Mouse (Mus musculus) forebrain, embryonic 12.5 days (tissue): ENCODE data around the gene Ptpn14. TPM values are rescaled to one million over a fixed set of nuclear protein-coding genes. Genes with fewer than 3 reads are reported as not detected.
A peak's percentile ranks its signal among the peaks of the same experiment; 100 is the strongest.

ENCODE experiments used
- ATAC-seq: fragments of 200-750 bp; cut with Nextera tagmentation; 2 replicates; pipeline ENCODE4 v1.8.0; 2017; ENCODE audit warnings: moderate TSS enrichment; ENCODE audit not compliant: low FRiP score
- H3K27ac ChIP-seq: fragments of 300-500 bp; sonication (generic); 2 replicates; pipeline ENCODE4 v1.5.1; 2016; ENCODE audit warnings: mild to moderate bottlenecking
- H3K27me3 ChIP-seq: fragments of 300-500 bp; sonication (generic); 2 replicates; pipeline ENCODE4 v1.6.1; 2016; ENCODE audit warnings: mild to moderate bottlenecking
- H3K36me3 ChIP-seq: fragments of 300-500 bp; sonication (generic); replicated peaks from 2 replicates; pipeline ENCODE4 v1.6.1; 2016; ENCODE audit warnings: mild to moderate bottlenecking
- H3K4me1 ChIP-seq: fragments of 300-500 bp; sonication (generic); 2 replicates; pipeline ENCODE4 v1.6.1; 2016
- H3K4me2 ChIP-seq: fragments of 300-500 bp; sonication (generic); 2 replicates; pipeline ENCODE4 v1.6.1; 2016; ENCODE audit warnings: mild to moderate bottlenecking, moderate library complexity
- H3K4me3 ChIP-seq: fragments of 300-500 bp; sonication (generic); replicated peaks from 2 replicates; pipeline ENCODE4 v1.5.1; 2016; ENCODE audit warnings: mild to moderate bottlenecking
- H3K9ac ChIP-seq: fragments of 300-500 bp; sonication (generic); 2 replicates; pipeline ENCODE4 v1.6.1; 2016; ENCODE audit warnings: mild to moderate bottlenecking
- H3K9me3 ChIP-seq: fragments of 300-500 bp; sonication (generic); 2 replicates; pipeline ENCODE4 v1.6.1; 2016
- WGBS: fragments of 180-500 bp; shearing (Covaris S2); methylation state at CpG from one replicate; pipeline ENCODE4 v1.1.7; 2016; 5-methylcytosine and 5-hydroxymethylcytosine counted together
- polyA plus RNA-seq: library from polyadenylated mRNA; unstranded; fragments of >200 nt; fragmentation: Nextera tagmentation; extraction: Ambion mirVana; gene quantifications from 2 replicates; pipeline ENCODE4 v1.2.1, GENCODE M21; 2016

Ptpn14 gene
- polyA plus RNA-seq, 1 experiment from 2014 or later = 2.8 TPM

DNA sequence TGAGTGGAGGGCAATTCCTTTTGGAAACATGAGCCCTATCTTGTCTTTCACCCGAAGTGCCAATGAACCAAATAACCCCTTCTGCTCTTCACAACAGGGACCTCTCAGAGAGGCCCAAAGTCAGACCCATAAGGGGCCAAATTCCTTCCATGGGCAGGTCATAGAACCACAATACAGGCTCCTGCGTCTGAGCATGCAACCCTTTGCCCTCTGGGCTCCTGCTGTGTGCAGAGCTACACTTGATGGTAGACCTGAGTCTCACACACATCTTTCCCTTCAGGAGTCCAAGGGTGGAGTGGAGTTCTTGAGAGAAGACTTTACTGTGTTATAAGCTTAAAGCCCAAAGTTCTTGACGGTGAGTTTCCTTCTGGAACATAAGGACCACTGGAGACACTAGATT, 51.2 kb downstream of the Ptpn14 start:
- Histone ChIP-seq H3K4me2 (no peak overlapping the region), H3K36me3 (no peaks in the 10 kb centered on the region), H3K27me3 (peaks cover 66% of the 10 kb centered on the region), H3K9me3 (no peaks in the 10 kb centered on the region), H3K27ac (no peak overlapping the region), H3K4me1 (no peaks in the 10 kb centered on the region), H3K4me3 (no peak overlapping the region), H3K9ac (no peak overlapping the region)
- ATAC-seq = no peak
- 64% methylated on average over 3 of the region's 3 CpGs for WGBS

DNA sequence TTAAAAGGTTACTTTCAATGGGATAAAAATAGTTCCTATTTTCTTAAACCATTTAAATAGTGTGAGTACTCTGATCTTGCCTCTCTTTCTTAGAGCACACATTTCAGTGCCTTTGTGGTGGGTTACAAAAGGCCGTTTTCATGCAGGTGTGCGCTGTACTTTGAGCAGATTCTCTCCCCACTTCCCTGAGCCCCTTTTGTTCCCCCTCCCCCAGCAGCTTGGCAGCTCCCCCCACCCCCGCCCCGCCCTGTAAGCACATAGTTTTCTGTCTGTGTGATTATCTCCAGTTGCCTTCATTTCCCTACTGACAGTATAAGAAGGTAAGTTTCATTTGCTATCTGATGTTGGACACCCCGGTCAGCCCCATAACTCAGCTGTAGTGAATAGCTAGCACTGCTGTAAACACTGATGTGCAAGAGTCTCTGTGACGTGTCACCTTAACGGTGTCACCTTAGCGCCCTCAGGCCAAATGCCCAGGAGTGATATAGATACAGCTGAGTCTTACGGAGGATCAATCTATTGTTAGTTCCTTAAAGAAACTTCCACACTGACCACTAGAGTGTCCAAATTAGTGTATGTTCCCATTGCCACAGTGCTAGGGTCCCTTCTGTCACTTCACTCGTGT, 53.8 kb downstream of the Ptpn14 start:
- H3K27ac ChIP-seq = no peak overlapping the region
- H3K27me3 ChIP-seq = peaks cover 82% of the 10 kb centered on the region
- 82% methylated on average over 10 of the region's 10 CpGs for WGBS
- no peak overlapping the region for H3K4me3 ChIP-seq
- H3K9me3 ChIP-seq = no peaks in the 10 kb centered on the region
- ATAC-seq = no peak
- no peak overlapping the region for H3K4me2 ChIP-seq
- peaks cover 6% of the 10 kb centered on the region; the same call in 1 of the 2 replicates for H3K4me1 ChIP-seq
- no peak overlapping the region for H3K9ac ChIP-seq
- H3K36me3 ChIP-seq = no peaks in the 10 kb centered on the region

DNA sequence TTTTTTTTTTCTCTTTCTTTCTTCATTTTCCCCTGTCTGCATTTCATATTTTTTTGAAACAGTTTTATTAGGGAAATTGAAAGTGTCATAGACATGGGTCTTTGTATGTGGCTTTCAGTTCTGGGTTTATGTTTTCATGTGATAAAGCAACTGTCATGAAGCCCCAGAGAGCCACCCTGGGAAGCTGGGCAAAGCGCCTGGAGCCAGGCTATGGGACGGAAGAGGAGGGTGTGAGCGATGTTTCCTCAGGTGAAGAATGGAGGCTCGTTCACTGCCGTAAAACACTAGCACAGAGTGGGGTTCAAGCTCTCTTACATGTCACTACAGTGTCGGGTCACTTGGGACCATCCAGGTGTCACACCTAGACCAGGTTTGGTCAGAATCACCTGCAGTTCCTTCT, 54.6 kb downstream of the Ptpn14 start:
- Histone ChIP-seq H3K4me3 (no peak overlapping the region), H3K9ac (no peak overlapping the region), H3K27ac (no peak overlapping the region), H3K27me3 (peaks cover 91% of the 10 kb centered on the region), H3K4me2 (no peak overlapping the region), H3K9me3 (no peaks in the 10 kb centered on the region), H3K4me1 (peaks cover 15% of the 10 kb centered on the region; the same call in 1 of the 2 replicates), H3K36me3 (no peaks in the 10 kb centered on the region)
- 91% methylated on average over 6 of the region's 6 CpGs for WGBS
- no peak for ATAC-seq

DNA sequence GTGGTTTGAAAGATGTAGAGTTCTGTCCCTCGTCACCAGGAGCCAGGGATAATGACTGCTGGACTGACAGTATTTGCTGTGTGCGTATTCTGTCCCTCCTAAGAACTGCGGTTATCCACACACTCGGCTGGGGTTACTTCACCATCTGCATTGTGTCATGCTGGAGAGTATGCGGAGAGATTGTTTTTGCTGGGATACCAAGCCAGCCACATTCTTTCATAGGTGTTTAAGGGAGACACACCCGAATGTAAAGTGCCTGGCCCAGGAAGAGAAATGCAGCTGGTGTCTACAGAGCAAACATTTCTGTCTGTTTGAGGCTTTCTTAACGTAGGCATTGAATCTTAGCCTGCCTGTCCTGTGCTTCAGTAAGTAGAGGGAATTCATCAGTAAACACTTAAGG, 56.4 kb downstream of the Ptpn14 start:
- Histone ChIP-seq H3K4me1 (peaks cover 20% of the 10 kb centered on the region), H3K36me3 (no peaks in the 10 kb centered on the region), H3K27ac (no peak overlapping the region), H3K9ac (no peak overlapping the region), H3K9me3 (no peaks in the 10 kb centered on the region), H3K4me2 (no peak overlapping the region), H3K4me3 (no peak overlapping the region), H3K27me3 (peaks cover 94% of the 10 kb centered on the region)
- no peak for ATAC-seq
- 76% methylated on average over 7 of the region's 7 CpGs for WGBS

DNA sequence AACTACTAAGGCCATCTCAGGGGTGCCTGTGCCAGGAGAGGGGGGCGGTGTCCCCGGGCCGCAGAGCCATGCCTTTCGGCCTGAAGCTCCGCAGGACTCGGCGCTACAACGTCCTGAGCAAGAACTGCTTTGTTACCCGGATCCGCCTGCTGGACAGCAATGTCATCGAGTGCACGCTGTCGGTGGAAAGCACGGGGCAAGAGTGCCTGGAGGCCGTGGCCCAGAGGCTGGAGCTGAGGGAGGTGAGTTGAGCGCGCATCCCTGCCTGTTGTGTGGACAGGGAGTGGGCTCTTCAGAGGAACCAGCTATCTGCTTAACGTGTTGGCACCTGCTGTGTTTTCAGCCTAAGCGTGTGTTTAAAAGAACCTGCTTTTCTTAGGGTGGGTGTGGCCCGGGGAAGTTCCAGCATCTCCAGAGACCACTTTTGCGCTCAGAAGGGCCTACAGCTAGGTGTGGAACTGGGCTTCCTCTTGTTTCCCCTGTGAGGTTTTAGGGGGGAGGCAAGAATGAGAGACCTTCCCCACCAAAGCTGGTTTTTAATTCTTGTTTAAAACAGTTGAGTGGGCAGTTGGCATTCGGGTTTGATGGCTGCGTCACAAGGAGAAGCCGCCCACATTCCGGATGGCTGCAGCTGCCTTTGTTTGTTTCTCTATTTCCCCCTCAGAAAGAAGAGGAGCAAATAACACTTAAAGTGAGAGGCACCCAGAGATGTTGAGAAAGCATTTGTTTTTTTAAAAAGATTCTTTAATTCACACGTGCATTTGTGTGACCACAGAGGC, 58.8 kb downstream of the Ptpn14 start:
- H3K36me3 ChIP-seq = no peaks in the 10 kb centered on the region
- H3K9me3 ChIP-seq = no peaks in the 10 kb centered on the region
- H3K4me2 ChIP-seq = no peak overlapping the region
- WGBS = 50% methylated on average over 26 of the region's 26 CpGs
- H3K9ac ChIP-seq = no peak overlapping the region
- no peak overlapping the region for H3K4me3 ChIP-seq
- no peak overlapping the region for H3K27ac ChIP-seq
- peaks cover 40% of the 10 kb centered on the region for H3K4me1 ChIP-seq
- H3K27me3 ChIP-seq = peaks cover 93% of the 10 kb centered on the region
- no peak for ATAC-seq

DNA sequence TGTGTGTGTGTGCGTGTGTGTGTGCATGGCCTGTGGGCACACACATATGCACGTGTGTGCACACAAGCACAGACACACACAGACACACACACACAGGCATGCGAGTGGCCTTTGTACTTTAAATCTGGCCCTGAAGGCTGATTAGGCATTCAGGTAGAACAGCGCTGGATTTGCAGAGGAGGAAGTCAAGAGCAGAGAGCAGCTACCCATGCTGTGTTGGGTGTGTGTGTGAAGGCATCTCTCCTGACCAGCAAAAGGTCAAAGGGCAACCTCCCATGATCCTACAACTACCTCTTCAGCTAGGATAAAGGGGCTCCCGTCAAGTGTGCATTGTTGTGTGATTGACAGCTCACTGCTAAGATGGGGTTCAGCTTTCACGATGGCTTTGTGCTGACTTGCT, 61.5 kb downstream of the Ptpn14 start:
- no peak overlapping the region for H3K9ac ChIP-seq
- 32% methylated on average over 6 of the region's 6 CpGs for WGBS
- no peaks in the 10 kb centered on the region for H3K36me3 ChIP-seq
- H3K27me3 ChIP-seq = peaks cover 92% of the 10 kb centered on the region
- H3K4me1 ChIP-seq = peaks cover 55% of the 10 kb centered on the region
- no peak overlapping the region for H3K27ac ChIP-seq
- ATAC-seq = no peak
- H3K4me3 ChIP-seq = no peak overlapping the region
- no peak overlapping the region for H3K4me2 ChIP-seq
- no peaks in the 10 kb centered on the region for H3K9me3 ChIP-seq

DNA sequence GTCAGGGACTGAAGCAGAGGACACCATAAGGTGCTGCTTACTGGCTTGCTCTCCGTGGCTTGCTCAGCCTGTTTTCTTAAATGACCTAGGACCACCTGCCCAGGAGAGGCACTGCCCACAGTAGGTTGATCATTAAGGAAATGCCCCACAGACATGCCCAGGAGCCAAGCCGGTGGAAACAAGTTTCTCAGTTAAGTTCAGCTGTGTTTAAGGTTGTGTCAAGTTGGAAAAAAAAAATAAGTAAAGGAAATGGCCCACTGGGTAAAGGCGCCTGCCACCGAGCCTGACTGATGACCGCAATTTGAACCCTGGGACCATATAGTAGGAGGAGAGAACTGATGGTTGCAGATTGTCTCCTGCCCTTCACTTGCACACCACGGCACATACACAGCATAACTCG, 62.6 kb downstream of the Ptpn14 start:
- 76% methylated on average over 7 of the region's 7 CpGs for WGBS
- ATAC-seq = no peak
- Histone ChIP-seq H3K27me3 (peaks cover 91% of the 10 kb centered on the region), H3K9ac (no peak overlapping the region), H3K27ac (no peak overlapping the region), H3K9me3 (no peaks in the 10 kb centered on the region), H3K36me3 (no peaks in the 10 kb centered on the region), H3K4me3 (no peak overlapping the region), H3K4me1 (peaks cover 52% of the 10 kb centered on the region), H3K4me2 (no peak overlapping the region)

DNA sequence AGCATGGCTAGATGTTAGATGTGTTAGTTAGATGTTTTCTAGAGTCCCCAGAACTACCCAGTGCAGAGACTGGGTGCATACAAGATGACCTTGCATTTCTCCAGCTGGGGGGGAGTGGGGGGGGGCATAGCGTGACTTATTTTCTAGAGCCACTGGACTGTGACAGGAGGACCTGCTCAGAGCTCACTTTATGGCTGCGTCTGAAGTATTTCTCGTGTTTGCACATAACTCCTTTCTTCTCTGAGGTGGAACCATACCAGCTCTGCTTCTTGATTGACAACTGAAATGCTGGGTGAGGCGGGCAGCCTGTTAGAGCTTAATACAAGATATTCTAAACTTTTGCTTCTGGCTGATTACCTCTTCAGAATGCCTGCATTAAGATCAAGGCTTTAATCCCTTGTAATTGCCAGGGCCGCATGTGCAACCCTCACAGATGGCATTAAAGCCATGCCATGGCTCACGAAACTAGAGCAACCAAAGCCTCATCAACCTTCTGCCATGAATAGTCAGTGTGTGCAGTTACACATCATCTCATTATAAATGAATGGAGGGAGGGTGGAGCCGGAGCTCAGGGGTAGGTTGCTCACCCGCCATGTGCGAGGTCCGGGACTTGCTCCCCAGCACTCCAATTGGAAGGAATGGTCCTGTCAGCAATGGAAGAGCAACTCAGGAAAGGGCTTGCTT, 63.6 kb downstream of the Ptpn14 start:
- Histone ChIP-seq H3K4me1 (peaks cover 51% of the 10 kb centered on the region), H3K27me3 (peaks cover 91% of the 10 kb centered on the region), H3K4me3 (no peak overlapping the region), H3K36me3 (no peaks in the 10 kb centered on the region), H3K9me3 (no peaks in the 10 kb centered on the region), H3K4me2 (no peak overlapping the region), H3K27ac (no peak overlapping the region), H3K9ac (no peak overlapping the region)
- peak; percentile 91 for ATAC-seq
- 9% methylated on average over 10 of the region's 10 CpGs for WGBS

DNA sequence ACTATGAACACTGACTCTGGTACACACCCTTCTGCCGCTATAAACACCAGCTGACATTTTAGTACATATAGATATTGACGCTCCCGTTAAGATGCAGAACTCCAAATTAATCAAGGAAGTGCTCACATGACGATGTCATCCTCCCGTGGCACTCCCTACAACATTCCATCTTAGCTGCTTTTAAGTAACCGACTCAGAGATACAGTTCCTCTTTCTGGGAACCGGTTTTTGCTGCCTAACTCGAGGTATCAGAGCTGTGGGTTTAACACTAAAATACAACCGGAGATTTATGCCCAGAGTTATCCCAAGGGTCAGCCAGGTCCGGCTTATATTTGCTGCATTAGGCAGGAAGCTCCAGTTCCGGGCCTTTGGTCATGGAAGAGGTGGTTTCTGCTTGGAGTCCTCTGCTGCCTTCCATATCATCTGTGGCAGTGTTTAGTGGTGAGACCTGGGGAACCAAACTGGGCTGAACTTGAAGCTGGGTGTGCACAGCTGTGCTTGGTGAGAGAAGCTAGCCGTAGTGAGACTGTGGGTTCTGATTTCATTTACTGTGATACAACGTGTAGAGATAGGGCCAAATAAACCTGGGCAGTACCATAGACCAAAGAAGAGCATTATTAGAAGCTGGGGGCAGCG, 64.6 kb downstream of the Ptpn14 start:
- no peak overlapping the region for H3K4me3 ChIP-seq
- H3K36me3 ChIP-seq = no peaks in the 10 kb centered on the region
- peaks cover 45% of the 10 kb centered on the region for H3K4me1 ChIP-seq
- H3K9ac ChIP-seq = no peak overlapping the region
- no peak overlapping the region for H3K27ac ChIP-seq
- no peaks in the 10 kb centered on the region for H3K9me3 ChIP-seq
- 83% methylated on average over 14 of the region's 14 CpGs for WGBS
- H3K4me2 ChIP-seq = no peak overlapping the region
- peaks cover 91% of the 10 kb centered on the region for H3K27me3 ChIP-seq
- ATAC-seq = no peak

DNA sequence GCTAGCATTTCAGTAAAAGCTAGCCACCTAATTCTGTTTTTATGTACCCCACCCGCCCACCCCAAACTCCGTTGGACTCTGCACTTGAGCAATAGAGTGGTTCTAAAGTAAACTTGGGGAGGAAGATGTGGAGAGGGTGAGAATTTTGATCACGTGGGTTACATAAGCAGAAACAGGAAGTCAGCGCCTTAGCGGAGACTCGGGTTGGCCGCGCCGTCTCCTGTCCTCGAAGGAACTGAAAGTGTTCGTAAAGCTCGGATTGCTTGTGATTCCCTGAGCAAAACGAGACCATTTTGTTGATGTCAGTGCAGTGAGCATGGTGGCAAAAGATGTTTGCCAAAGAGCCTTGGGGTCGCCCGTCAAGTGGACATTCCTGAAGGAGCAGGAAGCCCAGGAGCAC, 70.9 kb downstream of the Ptpn14 start:
- Histone ChIP-seq H3K27ac (no peak overlapping the region), H3K36me3 (no peaks in the 10 kb centered on the region), H3K9me3 (no peaks in the 10 kb centered on the region), H3K9ac (no peak overlapping the region), H3K4me3 (no peak overlapping the region), H3K4me2 (no peak overlapping the region), H3K4me1 (peaks cover 13% of the 10 kb centered on the region; the same call in 1 of the 2 replicates), H3K27me3 (peaks cover 83% of the 10 kb centered on the region)
- 93% methylated on average over 15 of the region's 15 CpGs for WGBS
- ATAC-seq = no peak

DNA sequence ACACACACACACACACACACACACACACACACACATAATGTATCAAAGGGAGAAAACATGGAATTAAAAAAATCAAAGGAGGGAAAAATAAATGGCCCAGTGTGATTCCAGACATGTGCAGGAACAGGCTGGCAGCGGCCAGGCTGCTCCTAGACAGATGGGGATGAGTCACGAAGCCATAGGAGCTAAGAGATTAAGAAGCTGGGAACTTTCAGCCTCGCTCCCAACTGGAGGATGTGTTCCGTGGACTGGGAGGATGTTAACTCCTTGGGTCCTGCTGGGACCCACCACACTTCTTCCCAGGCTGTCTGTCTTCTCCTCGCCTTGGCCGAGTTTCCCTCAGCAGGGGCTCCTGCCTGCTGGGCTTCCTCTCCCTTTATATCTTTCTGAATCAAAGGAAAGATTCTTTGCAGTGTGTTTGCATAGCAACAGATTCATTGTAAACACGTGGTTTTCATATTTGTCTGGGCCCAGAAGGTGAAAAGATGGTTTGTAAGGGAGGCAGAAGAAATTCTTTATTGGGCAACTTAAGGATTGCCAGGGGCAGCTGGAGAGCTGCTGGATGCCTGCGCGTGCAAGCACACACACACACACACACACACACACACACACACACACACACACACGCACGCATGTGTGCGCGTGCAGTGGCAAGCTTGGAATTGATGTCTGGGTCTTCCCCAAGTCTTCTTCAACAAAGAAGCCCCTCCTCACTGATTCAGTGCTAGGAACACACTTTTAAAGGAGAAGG, 72.3 kb downstream of the Ptpn14 start:
- Histone ChIP-seq H3K9ac (no peak overlapping the region), H3K36me3 (no peaks in the 10 kb centered on the region), H3K4me2 (no peak overlapping the region), H3K27me3 (peaks cover 77% of the 10 kb centered on the region), H3K4me1 (peaks cover 10% of the 10 kb centered on the region; the same call in 1 of the 2 replicates), H3K4me3 (no peak overlapping the region), H3K9me3 (no peaks in the 10 kb centered on the region), H3K27ac (peak overlapping the region; percentile 8; the same call in 1 of the 2 replicates)
- WGBS = 72% methylated on average over 13 of the region's 13 CpGs
- no peak for ATAC-seq

DNA sequence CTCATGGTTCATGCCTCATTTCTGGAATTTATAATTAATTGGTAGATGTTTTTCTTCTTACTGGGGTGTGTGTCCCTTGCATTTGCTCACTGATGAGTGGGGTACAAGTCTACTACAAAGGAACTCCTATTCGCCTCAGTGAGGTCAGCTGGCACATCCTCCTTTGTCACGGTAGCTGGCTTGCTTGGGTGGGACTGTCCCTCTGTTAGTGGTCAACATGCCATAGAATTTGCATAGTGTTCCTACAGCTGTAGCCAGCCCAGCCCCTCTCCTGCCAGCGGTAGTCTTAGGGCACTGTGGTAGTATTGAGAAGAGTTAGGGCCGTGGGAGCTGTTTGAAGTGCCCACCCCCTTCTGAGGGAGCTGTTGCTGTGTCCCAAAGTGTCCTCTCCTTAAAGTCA, 73.2 kb downstream of the Ptpn14 start:
- H3K4me2 ChIP-seq = no peak overlapping the region
- 93% methylated on average over 4 of the region's 4 CpGs for WGBS
- no peak overlapping the region for H3K4me3 ChIP-seq
- ATAC-seq = no peak
- no peaks in the 10 kb centered on the region for H3K9me3 ChIP-seq
- H3K36me3 ChIP-seq = no peaks in the 10 kb centered on the region
- peaks cover 10% of the 10 kb centered on the region; the same call in 1 of the 2 replicates for H3K4me1 ChIP-seq
- no peak overlapping the region for H3K9ac ChIP-seq
- H3K27ac ChIP-seq = no peak overlapping the region
- H3K27me3 ChIP-seq = peaks cover 75% of the 10 kb centered on the region
